Mouse (Mus musculus) heart, adult 2 months (tissue): ENCODE data around the gene Zfp59. TPM values are rescaled to one million over a fixed set of nuclear protein-coding genes. Genes with fewer than 3 reads are reported as not detected.
"Not testable (repeated sequence)": the region's sequence is repeated elsewhere in the genome, so short reads cannot be mapped to it uniquely, and the experiment has no call there.

ENCODE experiments used
- DNase-seq, 2 experiments: peaks; one replicate each; pipeline ENCODE4 v3.0.0; 2021
- H3K27ac ChIP-seq: fragments of 200-600 bp; 2 replicates; pipeline ENCODE4 v1.8.1; 2022
- H3K27me3 ChIP-seq: fragments of 200-500 bp; 2 replicates; pipeline ENCODE4 v1.6.1; 2012; ENCODE audit warnings: mild to moderate bottlenecking, low read length, inconsistent platforms, mixed read lengths; ENCODE audit not compliant: control insufficient read depth, insufficient read depth
- H3K36me3 ChIP-seq: fragments of 200-500 bp; 2 replicates; pipeline ENCODE4 v1.6.1; 2012; ENCODE audit warnings: low read length, inconsistent platforms; ENCODE audit not compliant: control insufficient read depth, insufficient read depth
- H3K4me1 ChIP-seq: fragments of 200-500 bp; 2 replicates; pipeline ENCODE4 v1.6.1; 2011; ENCODE audit warnings: low read length; ENCODE audit not compliant: control insufficient read depth, insufficient read depth
- H3K4me3 ChIP-seq: fragments of 200-600 bp; 2 replicates; pipeline ENCODE4 v1.8.1; 2022
- H3K79me2 ChIP-seq: fragments of 200-500 bp; replicated peaks from 2 replicates; pipeline ENCODE4 v1.6.1; 2012; ENCODE audit warnings: mild to moderate bottlenecking, inconsistent platforms, low read length, moderate library complexity, mixed read lengths; ENCODE audit not compliant: control insufficient read depth, insufficient read depth
- H3K9ac ChIP-seq: fragments of 200-500 bp; 2 replicates; pipeline ENCODE4 v1.6.1; 2012; ENCODE audit warnings: low read depth, mild to moderate bottlenecking, control low read depth, inconsistent platforms, low read length, mixed read lengths
- CTCF ChIP-seq: fragments of 200-600 bp; IDR thresholded peaks from 2 replicates; pipeline ENCODE4 v1.8.1; 2022; ENCODE audit warnings: antibody characterized with exemption, mild to moderate bottlenecking, moderate library complexity
- EP300 ChIP-seq: fragments of 200-500 bp; IDR thresholded peaks from 2 replicates; pipeline ENCODE4 v1.6.1; 2011; ENCODE audit warnings: low read depth, low read length, control low read depth; ENCODE audit not compliant: insufficient read depth
- POLR2A ChIP-seq: fragments of 200-500 bp; IDR thresholded peaks from 2 replicates; pipeline ENCODE4 v1.6.1; 2011; ENCODE audit warnings: mild to moderate bottlenecking, low read depth, low read length, control low read depth; ENCODE audit not compliant: insufficient read depth
- WGBS: fragments of 180-500 bp; shearing (Covaris S2); methylation state at CpG from one replicate; pipeline ENCODE4 v1.1.7; 2018; 5-methylcytosine and 5-hydroxymethylcytosine counted together
- intact Hi-C: fragments of 180-260 bp; cut with DNase I; formaldehyde crosslinking; loops from one replicate; pipeline ENCODE4 v1.15.1; 2025
- polyA plus RNA-seq: library from polyadenylated mRNA; depleted of rRNA; stranded (reverse); fragments of >200 nt; gene quantifications from 2 replicates; pipeline ENCODE4 v1.2.3, GENCODE M21; 2012
- total RNA-seq, 2 experiments: library from RNA; stranded (reverse); gene quantifications; 2 replicates each; pipeline ENCODE4 v1.2.3; 2021

Zfp59 gene
- total and polyA plus RNA-seq, 3 experiments = 0.62 to 3.1 (median 2.8) TPM

GRCm38 (mm10) chr7:27801137-27801536, 37.3 kb upstream of the Zfp59 start:
- no peaks in the 10 kb centered on the region for H3K36me3 ChIP-seq
- TF ChIP-seq CTCF = peak; percentile 55
- no peak for TF ChIP-seq POLR2A
- TF ChIP-seq EP300 = no peak
- H3K9ac ChIP-seq = no peak overlapping the region
- intact Hi-C loops = loop anchor here (5.0 kb wide), 2 partner anchors 69 to 309 kb away; partner anchors contain the start of gene Zfp60
- WGBS = 43% methylated on average over 2 of the region's 2 CpGs
- DNase-seq = no peak
- H3K27ac ChIP-seq = no peak overlapping the region
- no peak overlapping the region for H3K4me3 ChIP-seq
- H3K27me3 ChIP-seq = peaks cover 2% of the 10 kb centered on the region; the same call in 1 of the 2 replicates
- peaks cover 1% of the 10 kb centered on the region for H3K4me1 ChIP-seq
- H3K79me2 ChIP-seq = no peaks in the 10 kb centered on the region

- H3K36me3 ChIP-seq = no peaks in the 10 kb centered on the region
- WGBS = 77% methylated on average over 5 of the region's 5 CpGs
- H3K9ac ChIP-seq = no peak overlapping the region
- no peak overlapping the region for H3K27ac ChIP-seq
- H3K4me3 ChIP-seq = no peak overlapping the region
- H3K4me1 ChIP-seq = peaks cover 1% of the 10 kb centered on the region
- DNase-seq = no peak
- no peaks in the 10 kb centered on the region for H3K27me3 ChIP-seq
- TF ChIP-seq POLR2A = no peak
- no peak for TF ChIP-seq EP300
- no peak for TF ChIP-seq CTCF
- intact Hi-C loops = loop anchor here (5.0 kb wide), 2 partner anchors 71 to 311 kb away; partner anchors contain the start of gene Zfp60
- no peaks in the 10 kb centered on the region for H3K79me2 ChIP-seq
These were observed 35.4 kb upstream of the Zfp59 start for GRCm38 (mm10) chr7:27802986-27803385.

GRCm38 (mm10) chr7:27804297-27805030, 33.9 kb upstream of the Zfp59 start:
- TF ChIP-seq EP300 = no peak; the same call in 1 of the 2 replicates
- peak; percentile 90 for TF ChIP-seq POLR2A
- Histone ChIP-seq H3K4me3 (peak overlapping the region; percentile 67), H3K79me2 (no peaks in the 10 kb centered on the region), H3K4me1 (peaks cover 1% of the 10 kb centered on the region), H3K9ac (peak overlapping the region; percentile 56), H3K36me3 (no peaks in the 10 kb centered on the region), H3K27ac (peak overlapping the region; percentile 81), H3K27me3 (no peaks in the 10 kb centered on the region)
- DNase-seq = peak; percentile 88
- WGBS = under 1% methylated on average over 25 of the region's 25 CpGs
- intact Hi-C loops = loop anchor here (2.0 to 5.0 kb wide), 3 partner anchors 54 to 312 kb away; partner anchors contain the start of gene Zfp60

GRCm38 (mm10) chr7:27806896-27807295, 31.5 kb upstream of the Zfp59 start, which contains the start of gene Zfp626:
TSS of gene Zfp626 (plus strand) at chr7:27807196.
- H3K79me2 ChIP-seq, H3K4me3 ChIP-seq, H3K27ac ChIP-seq, H3K9ac ChIP-seq, H3K4me1 ChIP-seq, DNase-seq, H3K27me3 ChIP-seq, intact Hi-C loops, H3K36me3 ChIP-seq: not testable (repeated sequence)
- 76% methylated on average over 3 of the region's 3 CpGs for WGBS

GRCm38 (mm10) chr7:27807305-27807704, 31.1 kb upstream of the Zfp59 start:
- H3K9ac ChIP-seq, H3K79me2 ChIP-seq, H3K27me3 ChIP-seq, H3K36me3 ChIP-seq, DNase-seq, H3K4me1 ChIP-seq, H3K27ac ChIP-seq, intact Hi-C loops, H3K4me3 ChIP-seq: not testable (repeated sequence)
- 81% methylated on average over 7 of the region's 7 CpGs for WGBS

GRCm38 (mm10) chr7:27818526-27819110, 19.8 kb upstream of the Zfp59 start:
- H3K36me3 ChIP-seq = no peaks in the 10 kb centered on the region; the same call in 1 of the 2 replicates
- no peak overlapping the region for H3K4me3 ChIP-seq
- H3K27ac ChIP-seq = no peak overlapping the region
- WGBS = 95% methylated on average over 7 of the region's 7 CpGs
- intact Hi-C loops = no loop called here
- no peaks in the 10 kb centered on the region for H3K27me3 ChIP-seq
- H3K4me1 ChIP-seq = no peaks in the 10 kb centered on the region
- H3K9ac ChIP-seq = no peak overlapping the region
- TF ChIP-seq EP300 (no peak), POLR2A (no peak)
- no peaks in the 10 kb centered on the region for H3K79me2 ChIP-seq
- DNase-seq = no peak
